Mouse (Mus musculus): Measurements from ENCODE around the gene Lrrc4. TPM values are rescaled to one million over a fixed set of nuclear protein-coding genes. Genes with fewer than 3 reads are reported as not detected.
A peak's percentile ranks its signal among the peaks of the same experiment; 100 is the strongest.

Lrrc4 gene
- total and polyA plus RNA-seq, 2 experiments from 2014 or later, result 5.8 to 61.2 TPM

DNA sequence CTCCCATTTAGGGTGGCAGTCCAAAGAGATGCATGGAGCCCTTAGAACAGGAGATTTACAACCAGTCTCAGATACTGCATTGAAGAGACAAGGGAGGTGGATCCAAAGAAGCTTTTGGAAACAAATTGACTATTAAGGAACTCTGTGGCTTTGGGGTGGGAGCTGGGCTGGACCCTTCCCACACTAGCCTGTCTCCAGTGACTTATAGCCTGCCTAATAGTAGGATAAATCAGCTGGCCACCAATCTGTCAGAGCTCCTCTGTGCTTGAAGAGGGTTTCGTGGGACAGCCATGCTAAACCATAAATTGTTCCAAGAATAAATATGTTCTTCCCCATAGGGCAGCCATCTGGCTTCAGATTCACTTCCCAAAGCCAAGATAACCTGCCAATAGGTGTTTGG is 43.8 kb upstream of the Lrrc4 start:
- H3K4me1 ChIP-seq (ENCODE audit: insufficient read depth, low read length), result peaks cover 13% of the 10 kb centered on the region
- no peak overlapping the region for H3K9ac ChIP-seq (replicated peaks; ENCODE audit: low read length, poor library complexity, severe bottlenecking)
- WGBS, result 96% methylated on average over 1 of the region's 1 CpGs
- no peak overlapping the region for H3K27ac ChIP-seq (ENCODE audit: low read depth, low read length)
- ATAC-seq (ENCODE audit: low FRiP score) (no peak), DNase-seq (ENCODE audit: low spot score) (no peak)
- no peak overlapping the region for H3K4me2 ChIP-seq (ENCODE audit: low read depth, low read length, poor library complexity, severe bottlenecking)
- H3K4me3 ChIP-seq (ENCODE audit: low read depth, low read length), result no peak overlapping the region
- no peaks in the 10 kb centered on the region for H3K27me3 ChIP-seq (ENCODE audit: insufficient read depth, low read length)
- no peaks in the 10 kb centered on the region for H3K36me3 ChIP-seq (ENCODE audit: insufficient read depth, low read length)
- no peaks in the 10 kb centered on the region for H3K9me3 ChIP-seq (ENCODE audit: low read length)
- TF ChIP-seq CTCF (IDR thresholded peaks at IDR 0.05), result no peak

DNA sequence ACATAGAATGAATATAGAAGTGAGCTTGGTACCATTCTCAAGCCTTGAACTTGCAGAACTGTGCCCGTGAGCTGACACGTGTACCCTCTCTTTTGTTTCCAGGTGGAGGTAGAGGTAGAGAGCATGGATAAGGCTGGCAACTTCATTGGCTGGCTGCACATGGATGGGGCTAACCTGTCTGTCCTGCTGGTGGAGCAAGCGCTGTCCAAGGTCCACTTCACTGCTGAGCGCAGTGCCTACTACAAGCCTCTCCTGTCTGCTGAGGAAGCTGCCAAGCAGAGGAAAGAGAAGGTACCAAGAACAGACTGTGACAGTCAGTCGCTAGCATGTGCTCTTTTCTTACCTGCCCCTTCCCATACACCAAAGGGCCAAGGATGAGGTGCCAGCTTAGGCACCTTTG is 43.2 kb upstream of the Lrrc4 start:
- H3K9ac ChIP-seq (replicated peaks; ENCODE audit: low read length, poor library complexity, severe bottlenecking), result no peak overlapping the region
- no peak for TF ChIP-seq CTCF (IDR thresholded peaks at IDR 0.05)
- no peaks in the 10 kb centered on the region for H3K9me3 ChIP-seq (ENCODE audit: low read length)
- H3K4me2 ChIP-seq (ENCODE audit: low read depth, low read length, poor library complexity, severe bottlenecking), result no peak overlapping the region
- no peak overlapping the region for H3K27ac ChIP-seq (ENCODE audit: low read depth, low read length)
- DNase-seq (ENCODE audit: low spot score), result no peak
- H3K27me3 ChIP-seq (ENCODE audit: insufficient read depth, low read length), result no peaks in the 10 kb centered on the region
- no peak for ATAC-seq (ENCODE audit: low FRiP score)
- WGBS, result 94% methylated on average over 5 of the region's 5 CpGs
- no peaks in the 10 kb centered on the region for H3K36me3 ChIP-seq (ENCODE audit: insufficient read depth, low read length)
- H3K4me1 ChIP-seq (ENCODE audit: insufficient read depth, low read length), result peaks cover 13% of the 10 kb centered on the region
- no peak overlapping the region for H3K4me3 ChIP-seq (ENCODE audit: low read depth, low read length)

DNA sequence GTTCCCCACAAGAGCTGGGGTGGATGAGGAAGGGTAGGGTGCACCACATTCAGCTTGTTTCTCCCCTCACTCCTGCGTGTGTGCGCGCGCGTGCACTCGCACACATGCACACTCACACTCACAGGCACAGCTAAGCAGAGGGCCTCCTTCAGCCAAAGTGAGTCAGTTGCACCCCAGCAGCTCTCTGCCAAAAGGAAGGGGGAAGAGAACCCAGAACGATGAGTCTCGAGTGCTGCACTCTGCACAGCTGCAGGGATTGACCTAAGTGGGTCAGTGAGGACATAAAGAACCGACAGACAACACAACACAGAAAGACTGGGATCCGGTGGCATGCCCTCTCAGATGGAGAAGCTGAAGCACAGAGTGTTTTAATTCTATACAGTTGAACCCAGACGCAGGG is 42.5 kb upstream of the Lrrc4 start:
- 73% methylated on average over 11 of the region's 11 CpGs for WGBS
- Histone ChIP-seq H3K9ac (replicated peaks; ENCODE audit: low read length, poor library complexity, severe bottlenecking) (no peak overlapping the region), H3K27me3 (ENCODE audit: insufficient read depth, low read length) (no peaks in the 10 kb centered on the region), H3K4me1 (ENCODE audit: insufficient read depth, low read length) (peaks cover 13% of the 10 kb centered on the region), H3K27ac (ENCODE audit: low read depth, low read length) (no peak overlapping the region), H3K36me3 (ENCODE audit: insufficient read depth, low read length) (no peaks in the 10 kb centered on the region), H3K9me3 (ENCODE audit: low read length) (no peaks in the 10 kb centered on the region), H3K4me2 (ENCODE audit: low read depth, low read length, poor library complexity, severe bottlenecking) (no peak overlapping the region), H3K4me3 (ENCODE audit: low read depth, low read length) (no peak overlapping the region)
- no peak for TF ChIP-seq CTCF (IDR thresholded peaks at IDR 0.05)
- DNase-seq (ENCODE audit: low spot score) (no peak), ATAC-seq (ENCODE audit: low FRiP score) (no peak)

DNA sequence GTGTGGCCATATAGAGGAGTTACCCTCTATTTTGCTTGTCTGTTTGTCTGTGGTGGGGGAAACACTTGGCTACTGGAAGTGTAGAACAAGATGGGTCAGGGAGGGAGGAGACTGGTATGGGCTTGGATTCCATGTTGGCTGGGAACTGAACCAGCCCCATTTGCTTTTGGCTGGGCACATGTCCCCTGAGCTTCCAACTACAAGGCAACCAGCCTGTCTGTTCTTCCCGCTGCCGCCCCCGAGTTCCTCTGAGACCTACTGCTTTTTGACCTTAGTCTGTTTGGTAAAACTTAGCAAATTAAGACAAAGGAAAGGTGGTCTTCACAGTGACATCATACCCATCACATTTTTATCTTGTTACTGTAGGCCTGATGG is 40.9 kb upstream of the Lrrc4 start:
- Histone ChIP-seq H3K4me1 (ENCODE audit: insufficient read depth, low read length) (peaks cover 5% of the 10 kb centered on the region), H3K9ac (replicated peaks; ENCODE audit: low read length, poor library complexity, severe bottlenecking) (no peak overlapping the region), H3K36me3 (ENCODE audit: insufficient read depth, low read length) (no peaks in the 10 kb centered on the region), H3K27me3 (ENCODE audit: insufficient read depth, low read length) (no peaks in the 10 kb centered on the region), H3K4me3 (ENCODE audit: low read depth, low read length) (no peak overlapping the region), H3K9me3 (ENCODE audit: low read length) (no peaks in the 10 kb centered on the region), H3K27ac (ENCODE audit: low read depth, low read length) (no peak overlapping the region), H3K4me2 (ENCODE audit: low read depth, low read length, poor library complexity, severe bottlenecking) (no peak overlapping the region)
- ATAC-seq (ENCODE audit: low FRiP score) (no peak; the same call in 1 of the 2 replicates), DNase-seq (ENCODE audit: low spot score) (no peak)
- 80% methylated on average over 3 of the region's 3 CpGs for WGBS
- TF ChIP-seq CTCF (IDR thresholded peaks at IDR 0.05), result no peak

DNA sequence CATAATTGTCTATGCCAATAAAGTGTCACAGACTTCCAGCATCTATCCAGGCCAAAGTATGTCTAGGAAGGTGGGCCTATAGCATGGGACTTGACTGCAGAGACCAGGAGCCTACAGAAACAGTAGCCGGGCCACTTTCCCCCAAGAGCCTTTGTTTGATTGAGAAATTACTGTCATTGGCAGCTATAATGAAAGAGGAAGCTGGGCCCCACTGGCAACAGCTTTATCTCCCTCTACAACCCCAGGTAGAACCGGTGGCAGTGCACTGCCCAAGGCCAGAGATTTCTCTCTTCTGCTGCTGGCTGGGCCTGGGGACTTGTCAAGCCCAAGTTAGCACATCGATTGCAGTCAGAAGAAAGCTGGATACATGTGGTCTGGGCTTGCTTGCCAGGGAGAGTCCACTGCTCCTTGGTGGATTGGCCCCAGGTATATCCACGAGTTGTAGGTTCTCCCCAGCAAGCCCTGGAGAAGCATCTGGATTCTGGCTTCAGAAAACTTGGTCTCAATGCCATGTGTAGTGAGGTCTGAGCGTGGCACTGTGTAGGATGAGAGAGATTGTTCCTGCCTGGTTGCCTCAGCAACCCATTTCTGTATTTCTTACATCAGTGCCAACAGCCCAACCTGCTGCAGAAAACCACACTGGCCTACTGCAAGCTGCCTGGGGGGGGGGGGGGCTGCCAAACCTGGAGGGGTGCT is 40.3 kb upstream of the Lrrc4 start:
- no peaks in the 10 kb centered on the region for H3K36me3 ChIP-seq (ENCODE audit: insufficient read depth, low read length)
- WGBS, result 74% methylated on average over 5 of the region's 5 CpGs
- H3K4me1 ChIP-seq (ENCODE audit: insufficient read depth, low read length), result peaks cover 5% of the 10 kb centered on the region
- no peaks in the 10 kb centered on the region for H3K9me3 ChIP-seq (ENCODE audit: low read length)
- DNase-seq (ENCODE audit: low spot score) (no peak), ATAC-seq (ENCODE audit: low FRiP score) (peak; percentile 42; the same call in 1 of the 2 replicates)
- H3K27me3 ChIP-seq (ENCODE audit: insufficient read depth, low read length), result no peaks in the 10 kb centered on the region
- H3K4me2 ChIP-seq (ENCODE audit: low read depth, low read length, poor library complexity, severe bottlenecking), result no peak overlapping the region
- TF ChIP-seq CTCF (IDR thresholded peaks at IDR 0.05), result no peak
- H3K27ac ChIP-seq (ENCODE audit: low read depth, low read length), result no peak overlapping the region
- H3K9ac ChIP-seq (replicated peaks; ENCODE audit: low read length, poor library complexity, severe bottlenecking), result no peak overlapping the region
- H3K4me3 ChIP-seq (ENCODE audit: low read depth, low read length), result no peak overlapping the region

DNA sequence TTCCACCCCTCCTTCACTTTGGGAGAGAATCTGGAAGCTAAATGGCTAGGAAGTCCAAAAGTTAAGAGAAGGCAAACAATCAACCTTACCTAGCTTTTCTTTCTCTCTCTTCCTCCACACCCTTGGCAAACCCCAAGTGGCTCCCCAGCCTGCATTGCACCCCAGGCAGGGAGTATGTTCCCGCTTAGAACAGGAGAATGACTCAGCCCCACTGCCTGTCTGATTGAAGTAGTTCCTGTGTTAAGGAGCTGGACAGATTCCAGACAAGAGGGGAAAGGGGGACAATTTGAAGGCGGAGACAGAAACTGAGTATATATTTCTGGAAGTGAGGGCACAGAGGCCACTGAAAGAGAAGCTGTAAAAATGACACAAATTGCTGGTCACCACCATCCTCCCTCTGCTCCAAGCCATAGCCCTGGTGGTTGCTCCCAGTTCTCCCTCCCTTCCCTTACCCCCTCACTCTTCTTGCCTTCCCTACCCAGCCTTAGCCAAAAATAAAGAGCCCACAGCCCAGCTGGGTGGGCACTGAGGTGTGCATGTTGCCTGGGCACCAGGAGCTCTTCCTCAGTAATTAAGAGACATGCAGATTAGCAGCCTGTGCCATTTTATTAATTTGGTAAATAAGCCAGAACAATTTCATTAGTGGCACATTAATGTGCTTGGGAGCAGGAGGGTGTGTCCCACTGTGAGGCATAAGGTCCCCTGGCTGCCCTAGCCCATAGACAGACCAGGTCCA is 36.1 kb upstream of the Lrrc4 start:
- ATAC-seq (ENCODE audit: low FRiP score) (no peak), DNase-seq (ENCODE audit: low spot score) (no peak)
- Histone ChIP-seq H3K4me3 (ENCODE audit: low read depth, low read length) (no peak overlapping the region), H3K36me3 (ENCODE audit: insufficient read depth, low read length) (no peaks in the 10 kb centered on the region), H3K9me3 (ENCODE audit: low read length) (no peaks in the 10 kb centered on the region), H3K27ac (ENCODE audit: low read depth, low read length) (no peak overlapping the region), H3K9ac (replicated peaks; ENCODE audit: low read length, poor library complexity, severe bottlenecking) (no peak overlapping the region), H3K27me3 (ENCODE audit: insufficient read depth, low read length) (no peaks in the 10 kb centered on the region; the same call in 1 of the 2 replicates), H3K4me1 (ENCODE audit: insufficient read depth, low read length) (peaks cover 12% of the 10 kb centered on the region), H3K4me2 (ENCODE audit: low read depth, low read length, poor library complexity, severe bottlenecking) (no peak overlapping the region)
- TF ChIP-seq CTCF (IDR thresholded peaks at IDR 0.05), result no peak
- 68% methylated on average over 2 of the region's 2 CpGs for WGBS

Data from midbrain, postnatal 0 days (tissue).